Mouse (Mus musculus): ENCODE measurements around the gene Fbxo5.

The Fbxo5 gene

GRCm38 (mm10) chr10:5805243-5805730, at the start of gene Fbxo5:
Gene Fbxo5, minus strand, starts transcription at chr10:5805600.
- in situ Hi-C loops (cut with MseI, MboI) = no loop called here

GRCm38 (mm10) chr10:5853290-5853868, 48.0 kb upstream of the Fbxo5 start:
- in situ Hi-C loops (cut with MseI, MboI) = no loop called here

- in situ Hi-C loops (cut with MseI, MboI) = no loop called here
Measured at GRCm38 (mm10) chr10:5846939-5847338, 41.5 kb upstream of the Fbxo5 start.

- in situ Hi-C loops (cut with MseI, MboI) = no loop called here
Measured at GRCm38 (mm10) chr10:5841369-5841768, 36.0 kb upstream of the Fbxo5 start.

GRCm38 (mm10) chr10:5826336-5827025, 21.1 kb upstream of the Fbxo5 start:
- in situ Hi-C loops (cut with MseI, MboI) = no loop called here

GRCm38 (mm10) chr10:5824779-5825178, 19.4 kb upstream of the Fbxo5 start:
- in situ Hi-C loops (cut with MseI, MboI) = no loop called here

- in situ Hi-C loops (cut with MseI, MboI) = no loop called here
Measured at GRCm38 (mm10) chr10:5823740-5824491, 18.5 kb upstream of the Fbxo5 start, which contains the start of gene Mtrf1l. Gene Mtrf1l, minus strand, starts transcription at chr10:5823910.

- in situ Hi-C loops (cut with MseI, MboI) = no loop called here
Measured at GRCm38 (mm10) chr10:5823291-5823739, 17.9 kb upstream of the Fbxo5 start.

GRCm38 (mm10) chr10:5818772-5819171, 13.4 kb upstream of the Fbxo5 start:
- in situ Hi-C loops (cut with MseI, MboI) = no loop called here

- in situ Hi-C loops (cut with MseI, MboI) = no loop called here
Measured at GRCm38 (mm10) chr10:5815968-5816367, 10.6 kb upstream of the Fbxo5 start.

GRCm38 (mm10) chr10:5813724-5814123, 8.3 kb upstream of the Fbxo5 start:
- in situ Hi-C loops (cut with MseI, MboI) = no loop called here

- in situ Hi-C loops (cut with MseI, MboI) = no loop called here
Measured at GRCm38 (mm10) chr10:5807683-5808082, 2.3 kb upstream of the Fbxo5 start.

GRCm38 (mm10) chr10:5806996-5807395, 1.6 kb upstream of the Fbxo5 start:
- in situ Hi-C loops (cut with MseI, MboI) = no loop called here

- in situ Hi-C loops (cut with MseI, MboI) = no loop called here
Measured at GRCm38 (mm10) chr10:5806416-5806815, 1.0 kb upstream of the Fbxo5 start.

GRCm38 (mm10) chr10:5805731-5806307, 419 bp upstream of the Fbxo5 start:
- in situ Hi-C loops (cut with MseI, MboI) = no loop called here

GRCm38 (mm10) chr10:5804691-5805156, 676 bp downstream of the Fbxo5 start:
- in situ Hi-C loops (cut with MseI, MboI) = no loop called here

GRCm38 (mm10) chr10:5803739-5804138, 1.7 kb downstream of the Fbxo5 start:
- in situ Hi-C loops (cut with MseI, MboI) = no loop called here

- in situ Hi-C loops (cut with MseI, MboI) = no loop called here
Measured at GRCm38 (mm10) chr10:5802866-5803265, 2.5 kb downstream of the Fbxo5 start.

GRCm38 (mm10) chr10:5800490-5800889, 4.9 kb downstream of the Fbxo5 start:
- in situ Hi-C loops (cut with MseI, MboI) = no loop called here

- in situ Hi-C loops (cut with MseI, MboI) = no loop called here
Measured at GRCm38 (mm10) chr10:5798069-5798468, 7.3 kb downstream of the Fbxo5 start.

GRCm38 (mm10) chr10:5790657-5791056, 14.7 kb downstream of the Fbxo5 start:
- in situ Hi-C loops (cut with MseI, MboI) = no loop called here

- in situ Hi-C loops (cut with MseI, MboI) = loop anchor here (5.0 to 10.0 kb wide), 5 partner anchors 150 to 292 kb away; partner anchors contain the start of gene Vip (in 2 of the 2)
Measured at GRCm38 (mm10) chr10:5786923-5787322, 18.5 kb downstream of the Fbxo5 start.
